Mouse (Mus musculus) midbrain, embryonic 16.5 days (tissue): ENCODE measurements around the gene Nxph3. TPM values are rescaled to one million over a fixed set of nuclear protein-coding genes. Genes with fewer than 3 reads are reported as not detected.
A peak's percentile ranks its signal among the peaks of the same experiment; 100 is the strongest.

Source experiments
- ATAC-seq: fragments of 200-750 bp; cut with Nextera tagmentation; 2 replicates; pipeline ENCODE4 v1.8.0; 2017; ENCODE audit warnings: moderate TSS enrichment
- H3K27ac ChIP-seq: fragments of 300-500 bp; sonication (generic); 2 replicates; pipeline ENCODE4 v1.5.1; 2014; ENCODE audit warnings: mild to moderate bottlenecking, low read length, mixed read lengths
- H3K27me3 ChIP-seq: fragments of 300-500 bp; sonication (generic); 2 replicates; pipeline ENCODE4 v1.6.1; 2014; ENCODE audit warnings: low read depth, low read length, mixed read lengths; ENCODE audit not compliant: control insufficient read depth, insufficient read depth
- H3K36me3 ChIP-seq: fragments of 300-500 bp; sonication (generic); 2 replicates; pipeline ENCODE4 v1.6.1; 2014; ENCODE audit warnings: mild to moderate bottlenecking, low read length, moderate library complexity, mixed read lengths; ENCODE audit not compliant: control insufficient read depth, insufficient read depth
- H3K4me1 ChIP-seq: fragments of 300-500 bp; sonication (generic); 2 replicates; pipeline ENCODE4 v1.6.1; 2014; ENCODE audit warnings: mild to moderate bottlenecking, low read length, mixed read lengths; ENCODE audit not compliant: control insufficient read depth, insufficient read depth
- H3K4me2 ChIP-seq: fragments of 300-500 bp; sonication (generic); 2 replicates; pipeline ENCODE4 v1.6.1; 2014; ENCODE audit warnings: mild to moderate bottlenecking, low read length, mixed read lengths
- H3K4me3 ChIP-seq: fragments of 300-500 bp; sonication (generic); 2 replicates; pipeline ENCODE4 v1.5.1; 2014; ENCODE audit warnings: low read depth, mild to moderate bottlenecking, low read length, moderate library complexity, mixed read lengths
- H3K9ac ChIP-seq: fragments of 300-500 bp; sonication (generic); 2 replicates; pipeline ENCODE4 v1.6.1; 2014; ENCODE audit warnings: low read depth, low read length, mixed read lengths
- H3K9me3 ChIP-seq: fragments of 300-500 bp; sonication (generic); replicated peaks from 2 replicates; pipeline ENCODE4 v1.6.1; 2014; ENCODE audit warnings: mild to moderate bottlenecking, low read length, mixed read lengths; ENCODE audit not compliant: control insufficient read depth, poor library complexity, severe bottlenecking
- WGBS: fragments of 180-500 bp; shearing (Covaris S2); extraction: QIAGEN DNeasy Blood & Tissue Kit; methylation state at CpG from one replicate; pipeline ENCODE4 v1.1.7; 2014; 5-methylcytosine and 5-hydroxymethylcytosine counted together
- polyA plus RNA-seq: library from polyadenylated mRNA; unstranded; fragments of >200 nt; fragmentation: Nextera tagmentation; extraction: Ambion mirVana; gene quantifications from 2 replicates; pipeline ENCODE4 v1.2.1, GENCODE M21; 2015

Gene Nxph3
- polyA plus RNA-seq, 1 experiment from 2014 or later: 4.6 TPM

GRCm38 (mm10) chr11:95546021-95546782 lies 31.8 kb upstream of the Nxph3 start:
- no peak overlapping the region for H3K4me2 ChIP-seq
- H3K9me3 ChIP-seq: no peaks in the 10 kb centered on the region
- no peaks in the 10 kb centered on the region for H3K4me1 ChIP-seq
- no peak overlapping the region for H3K4me3 ChIP-seq
- no peaks in the 10 kb centered on the region; the same call in 1 of the 2 replicates for H3K27me3 ChIP-seq
- no peak overlapping the region for H3K9ac ChIP-seq
- ATAC-seq: no peak
- WGBS: 63% methylated on average over 10 of the region's 10 CpGs
- H3K27ac ChIP-seq: no peak overlapping the region
- no peaks in the 10 kb centered on the region for H3K36me3 ChIP-seq

DNA sequence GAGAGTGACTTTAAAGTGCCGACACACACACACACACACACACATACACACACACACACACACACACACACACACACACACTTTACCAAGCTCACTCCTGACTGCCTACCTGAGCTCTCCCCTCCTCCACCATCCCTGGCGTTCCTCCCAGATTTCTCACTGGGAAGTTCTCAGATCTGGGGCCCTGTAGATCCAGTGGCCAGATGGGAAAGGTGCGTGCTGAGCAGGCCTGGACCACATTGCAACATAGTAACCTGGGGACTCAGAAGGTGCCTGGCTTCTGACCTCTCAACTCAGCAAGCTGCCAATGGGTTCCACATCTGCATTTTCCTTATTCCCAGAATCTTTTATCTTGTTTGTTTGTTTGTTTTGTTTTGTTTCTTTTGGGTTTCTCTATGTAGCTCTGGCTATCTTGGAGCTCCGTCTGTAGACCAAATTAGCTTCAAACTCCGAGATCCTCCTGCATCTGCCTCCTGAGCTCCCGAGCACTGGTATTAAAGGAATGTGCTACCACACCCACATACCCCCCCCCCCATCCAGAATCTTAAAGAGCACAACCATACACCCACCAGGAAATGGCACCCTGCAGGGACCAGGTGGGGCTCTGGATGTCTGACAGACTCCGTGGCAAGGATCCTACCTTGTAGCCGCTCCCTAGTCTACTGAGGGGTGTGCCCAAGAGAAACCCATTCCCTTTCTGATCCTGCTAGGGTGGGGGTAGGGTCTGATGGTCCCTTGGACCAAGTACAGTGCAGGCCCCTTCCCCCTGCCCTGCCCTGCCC lies 30.4 kb upstream of the Nxph3 start:
- no peak overlapping the region for H3K27ac ChIP-seq
- no peaks in the 10 kb centered on the region for H3K36me3 ChIP-seq
- no peak overlapping the region for H3K4me2 ChIP-seq
- H3K27me3 ChIP-seq: no peaks in the 10 kb centered on the region; the same call in 1 of the 2 replicates
- no peak overlapping the region for H3K9ac ChIP-seq
- no peak overlapping the region for H3K4me3 ChIP-seq
- peaks cover 2% of the 10 kb centered on the region; the same call in 1 of the 2 replicates for H3K4me1 ChIP-seq
- H3K9me3 ChIP-seq: no peaks in the 10 kb centered on the region
- WGBS: 90% methylated on average over 8 of the region's 8 CpGs
- no peak for ATAC-seq

- Histone ChIP-seq H3K4me1 (peaks cover 4% of the 10 kb centered on the region; the same call in 1 of the 2 replicates), H3K9ac (no peak overlapping the region), H3K27me3 (no peaks in the 10 kb centered on the region), H3K4me2 (peak overlapping the region; percentile 20; the same call in 1 of the 2 replicates), H3K27ac (no peak overlapping the region), H3K9me3 (no peaks in the 10 kb centered on the region), H3K36me3 (no peaks in the 10 kb centered on the region), H3K4me3 (no peak overlapping the region)
- no peak for ATAC-seq
- 36% methylated on average over 18 of the region's 18 CpGs for WGBS
Observed at GRCm38 (mm10) chr11:95540637-95541385, 26.4 kb upstream of the Nxph3 start.

GRCm38 (mm10) chr11:95538378-95539104 lies 24.2 kb upstream of the Nxph3 start:
- 67% methylated on average over 15 of the region's 15 CpGs for WGBS
- no peak overlapping the region for H3K4me2 ChIP-seq
- no peak overlapping the region for H3K4me3 ChIP-seq
- H3K4me1 ChIP-seq: peaks cover 4% of the 10 kb centered on the region; the same call in 1 of the 2 replicates
- H3K9me3 ChIP-seq: no peaks in the 10 kb centered on the region
- no peak overlapping the region for H3K9ac ChIP-seq
- no peak for ATAC-seq
- H3K36me3 ChIP-seq: no peaks in the 10 kb centered on the region
- H3K27ac ChIP-seq: no peak overlapping the region
- H3K27me3 ChIP-seq: no peaks in the 10 kb centered on the region

- Histone ChIP-seq H3K4me2 (peak overlapping the region; percentile 46), H3K36me3 (no peaks in the 10 kb centered on the region), H3K27me3 (no peaks in the 10 kb centered on the region), H3K9ac (no peak overlapping the region), H3K4me3 (peak overlapping the region; percentile 8; the same call in 1 of the 2 replicates), H3K4me1 (peaks cover 2% of the 10 kb centered on the region; the same call in 1 of the 2 replicates), H3K27ac (no peak overlapping the region), H3K9me3 (no peaks in the 10 kb centered on the region)
- ATAC-seq: peak; percentile 81
- 23% methylated on average over 24 of the region's 24 CpGs for WGBS
Observed at GRCm38 (mm10) chr11:95533484-95534160, 19.3 kb upstream of the Nxph3 start.

GRCm38 (mm10) chr11:95532353-95533072 lies 18.1 kb upstream of the Nxph3 start:
- H3K4me2 ChIP-seq: no peak overlapping the region
- no peak for ATAC-seq
- no peaks in the 10 kb centered on the region for H3K36me3 ChIP-seq
- H3K27me3 ChIP-seq: no peaks in the 10 kb centered on the region
- WGBS: 78% methylated on average over 13 of the region's 13 CpGs
- H3K9ac ChIP-seq: no peak overlapping the region
- no peaks in the 10 kb centered on the region for H3K4me1 ChIP-seq
- H3K27ac ChIP-seq: no peak overlapping the region
- no peaks in the 10 kb centered on the region for H3K9me3 ChIP-seq
- no peak overlapping the region for H3K4me3 ChIP-seq

GRCm38 (mm10) chr11:95528231-95528630 lies 13.9 kb upstream of the Nxph3 start:
- WGBS: 81% methylated on average over 3 of the region's 3 CpGs
- Histone ChIP-seq H3K4me3 (no peak overlapping the region), H3K9ac (no peak overlapping the region), H3K9me3 (no peaks in the 10 kb centered on the region), H3K27me3 (no peaks in the 10 kb centered on the region), H3K36me3 (no peaks in the 10 kb centered on the region), H3K4me2 (no peak overlapping the region), H3K27ac (no peak overlapping the region), H3K4me1 (no peaks in the 10 kb centered on the region)
- no peak for ATAC-seq
